Comparison of ENCODE assay signal across 14 mouse cellular contexts in genomic region chr5:52786556-52787322, GRCm38 (mm10). TPM values are rescaled to one million over a fixed set of nuclear protein-coding genes. Genes with fewer than 3 reads are reported as not detected.
A peak's percentile ranks its signal among the peaks of the same experiment; 100 is the strongest.
DNase-seq lines count a peak whose midpoint lies in the region; TF ChIP-seq lines count a peak whose summit lies in the region.
"Had no signal": no experiment of that assay in that cellular context is flagged by ENCODE, and none has a peak within 500 bp of the region (broad histone marks: within the 10 kb centered on the region; RNA-seq: fewer than 3 reads in every experiment).

No protein-coding gene starts in this region.

- DNase-seq in cerebellum, postnatal 10 days, result peak; percentile 40 to 42
- DNase-seq in cerebellum, postnatal 36 days, result no peak
- peak; percentile 41 for DNase-seq in NIH3T3 (ENCODE audit: low read depth)
- peak; percentile 12 for DNase-seq in brain, adult 2 months (ENCODE audit: low read depth, low spot score)
- DNase-seq in testis, postnatal 14 days (ENCODE audit: low spot score), result no peak
- no peak for DNase-seq in embryo, embryonic 9.5 days (ENCODE audit: extremely low spot score)
- no peak for DNase-seq in layer of hippocampus, postnatal 14 days (ENCODE audit: low spot score in 2 of 2)
- DNase-seq: kidney, postnatal 25 days; right cerebral cortex, postnatal 4 days had no signal

- no peaks in the 10 kb centered on the region for H3K36me3 ChIP-seq in myocyte (ENCODE audit: control insufficient read depth, insufficient read depth)
- H3K36me3 ChIP-seq: intestine, embryonic 15.5 days had no signal

- H3K4me2 ChIP-seq in myocyte (ENCODE audit: low read depth), result peak overlapping the region; percentile 69
- H3K4me2 ChIP-seq: intestine, embryonic 15.5 days; lung, embryonic 15.5 days; midbrain, embryonic 11.5 days had no signal

- no peak overlapping the region for H3K4me3 ChIP-seq in myocyte
- H3K4me3 ChIP-seq: intestine, embryonic 15.5 days; left cerebral cortex, adult 2 months; lung, embryonic 15.5 days had no signal

- H3ac ChIP-seq in myocyte (ENCODE audit: control insufficient read depth, insufficient read length), result no peak overlapping the region

- TF ChIP-seq POLR2A in myocyte (IDR thresholded peaks at IDR 0.05; ENCODE audit: insufficient read length, low read depth), result no peak

- H3K79me2 ChIP-seq in myocyte (ENCODE audit: control insufficient read depth, insufficient read depth), result peaks cover 29% of the 10 kb centered on the region

- H3K27me3 ChIP-seq in myocyte (ENCODE audit: control insufficient read depth, insufficient read depth, insufficient read length), result no peaks in the 10 kb centered on the region
- H3K27me3 ChIP-seq: intestine, embryonic 15.5 days; lung, embryonic 15.5 days had no signal

TF ChIP-seq in myocyte, 11 proteins besides CTCF, POLR2A, EP300 and RAD21:
- TF ChIP-seq CEBPB (IDR thresholded peaks at IDR 0.05; ENCODE audit: insufficient read depth, poor library complexity, severe bottlenecking) (peak; percentile 70), MYOG (IDR thresholded peaks at IDR 0.05; ENCODE audit: control insufficient read depth in 1 of 3, insufficient read depth in 1 of 3, insufficient read length in 2 of 3, low read depth in 2 of 3) (peak in 2 of 3 experiments; percentile 43 to 72), TCF12 (IDR thresholded peaks at IDR 0.05; ENCODE audit: insufficient read depth, poor library complexity, severe bottlenecking) (no peak), MYOD1 (IDR thresholded peaks at IDR 0.05; ENCODE audit: control insufficient read depth in 1 of 3, insufficient read length in 2 of 3, low read depth in 2 of 3) (peak in 2 of 3 experiments; percentile 39 to 80)

RNA-seq across cellular contexts. Expression of gene Zcchc4, which starts 11.5 kb away (rescaled TPM):
- polyA plus RNA-seq in myocyte (2012; fragmentation: generic; extraction: Trizol), result 5.3 TPM
- total RNA-seq in layer of hippocampus, postnatal 14 days (2021), result 1 to 10 TPM; 8.8 to 9.1 TPM

RNA-seq across cellular contexts. Expression of gene Pi4k2b, which starts 45.4 kb away (rescaled TPM):
- 8.8 TPM for polyA plus RNA-seq in myocyte (2012; fragmentation: generic; extraction: Trizol)
- total RNA-seq in layer of hippocampus, postnatal 14 days (2021), result 1 to 10 TPM; 1.3 to 2.6 TPM

RNA-seq across cellular contexts. Expression of gene Anapc4, which starts 47.1 kb away (rescaled TPM):
- polyA plus RNA-seq in myocyte (2012; fragmentation: generic; extraction: Trizol), result 32.2 TPM
- total RNA-seq in layer of hippocampus, postnatal 14 days (2021), result 10 to 100 TPM; 75.1 to 85.1 TPM

Comparison
In these comparisons a context has a peak if more than half of its experiments do, and no peak if none do; other contexts are left out.
1. DNase-seq: peak in cerebellum, postnatal 10 days (2 of 2), NIH3T3 (single experiment) and brain, adult 2 months (single experiment); none in cerebellum, postnatal 36 days (0 of 2), testis, postnatal 14 days (single experiment), embryo, embryonic 9.5 days (single experiment) and layer of hippocampus, postnatal 14 days (0 of 2).